Mouse (Mus musculus): ENCODE measurements around the gene Tsfm. TPM values are rescaled to one million over a fixed set of nuclear protein-coding genes. Genes with fewer than 3 reads are reported as not detected.

The Tsfm gene
- total and polyA plus RNA-seq, 3 experiments: 53.0 to 88.9 (median 78.0) TPM

DNA sequence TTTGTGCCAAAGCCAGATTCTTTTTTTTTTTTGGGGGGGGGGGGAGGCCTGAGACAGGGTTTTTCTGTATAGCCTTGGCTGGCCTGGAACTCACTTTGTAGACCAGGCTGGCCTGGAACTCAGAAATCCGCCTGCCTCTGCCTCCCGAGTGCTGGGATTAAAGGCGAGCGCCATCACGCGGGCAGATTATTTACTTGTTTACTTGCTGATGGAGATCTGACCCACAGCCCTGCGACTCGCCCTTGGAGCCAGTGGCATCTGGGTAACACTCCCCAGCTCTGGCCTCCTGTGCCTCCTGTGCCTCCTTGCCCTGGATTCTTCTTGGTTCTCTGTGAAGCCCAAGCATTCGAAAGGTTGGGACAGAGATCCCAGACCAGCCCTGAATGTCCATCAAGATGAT is 45.1 kb downstream of the Tsfm start:
- Histone ChIP-seq H3K36me3 (replicated peaks in 1 of 2; ENCODE audit: control insufficient read depth in 1 of 2, insufficient read depth in 1 of 2, low read length in 1 of 2) (peaks cover 3 to 24% of the 10 kb centered on the region in 2 experiments), H3K4me3 (replicated peaks in 1 of 3; ENCODE audit: low read depth in 2 of 3, low read length in 2 of 3, poor library complexity in 1 of 3) (no peak overlapping the region)
- dilution Hi-C loops (cut with MboI; ENCODE audit: extremely low pct_ligation_motif_present, extremely low pct_unique_long_range_greater_than_20kb, low sequenced_read_pairs): no loop called here

DNA sequence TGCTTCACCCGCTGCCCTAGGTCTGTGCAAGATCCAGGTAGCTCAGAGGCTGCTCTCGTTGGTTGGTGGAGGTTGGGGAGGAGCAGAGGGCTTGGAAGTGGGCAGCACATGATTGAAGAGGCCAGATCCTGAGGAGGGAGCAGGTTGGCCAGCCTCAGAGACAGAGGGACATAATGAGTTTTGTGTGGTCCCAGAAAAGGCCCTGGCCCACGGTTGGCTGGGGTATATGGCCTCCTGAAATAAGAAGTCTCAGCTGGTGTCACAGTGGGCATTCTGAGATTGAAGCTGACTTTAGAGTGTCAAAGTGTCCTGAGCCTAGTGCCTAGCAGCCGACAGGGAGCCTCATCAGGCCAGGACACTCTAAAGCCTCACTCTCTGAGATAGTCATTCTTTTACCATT is 45.5 kb downstream of the Tsfm start:
- in situ Hi-C loops (cut with MboI; ENCODE audit: low pct_ligation_motif_present, low pct_unique_long_range_greater_than_20kb, low sequenced_read_pairs): no loop called here
- DNase-seq (ENCODE audit: extremely low read depth): no peak
- H3K79me2 ChIP-seq (replicated peaks; ENCODE audit: control insufficient read depth, extremely low read depth, insufficient read depth, poor library complexity, severe bottlenecking): peaks cover 18% of the 10 kb centered on the region
- H3K9ac ChIP-seq (ENCODE audit: insufficient read depth, low read depth): no peak overlapping the region
- no peaks in the 10 kb centered on the region for H3K9me3 ChIP-seq (replicated peaks; ENCODE audit: low read length)
- no peak overlapping the region for H3K27ac ChIP-seq (ENCODE audit: insufficient read depth, low read depth)
- H3K4me2 ChIP-seq (ENCODE audit: insufficient read depth, low read depth, poor library complexity, severe bottlenecking): no peak overlapping the region
- H3K4me1 ChIP-seq (ENCODE audit: control insufficient read depth in 1 of 2, insufficient read depth in 2 of 2): peaks cover 16 to 51% of the 10 kb centered on the region in 2 experiments
- dilution Hi-C loops (cut with MboI; ENCODE audit: extremely low pct_ligation_motif_present, extremely low pct_unique_long_range_greater_than_20kb, low sequenced_read_pairs): no loop called here
- no peaks in the 10 kb centered on the region for H3K27me3 ChIP-seq (replicated peaks)
- H3K4me3 ChIP-seq (replicated peaks in 1 of 3; ENCODE audit: low read depth in 2 of 3, low read length in 2 of 3, poor library complexity in 1 of 3): no peak overlapping the region
- TF ChIP-seq KAT2A (IDR thresholded peaks at IDR 0.05; ENCODE audit: insufficient replicate concordance, low read length): no peak
- TF ChIP-seq PAX5 (IDR thresholded peaks at IDR 0.05; ENCODE audit: low read length): no peak
- no peak for TF ChIP-seq USF1 (IDR thresholded peaks at IDR 0.05; ENCODE audit: low read depth, low read length)
- no peak for TF ChIP-seq RCOR1 (conservative IDR thresholded peaks at IDR 0.05; ENCODE audit: low read depth, low read length)
- no peak for TF ChIP-seq ETS1 (conservative IDR thresholded peaks at IDR 0.05; ENCODE audit: low read depth, low read length)
- no peak for TF ChIP-seq ZKSCAN1 (IDR thresholded peaks at IDR 0.05; ENCODE audit: borderline replicate concordance, low read depth, low read length)
- TF ChIP-seq ZNF384 (IDR thresholded peaks at IDR 0.05; ENCODE audit: low read depth, low read length): no peak
- no peak for TF ChIP-seq JUN (IDR thresholded peaks at IDR 0.05; ENCODE audit: insufficient read depth, low read depth, low read length)
- peaks cover 3 to 25% of the 10 kb centered on the region in 2 experiments for H3K36me3 ChIP-seq (replicated peaks in 1 of 2; ENCODE audit: control insufficient read depth in 1 of 2, insufficient read depth in 1 of 2, low read length in 1 of 2)

More for the DNA sequence above, 45.1 kb downstream of the Tsfm start:
- no peak overlapping the region for H3K9ac ChIP-seq (ENCODE audit: insufficient read depth, low read depth)
- H3K4me2 ChIP-seq (ENCODE audit: insufficient read depth, low read depth, poor library complexity, severe bottlenecking): no peak overlapping the region
- H3K9me3 ChIP-seq (replicated peaks; ENCODE audit: low read length): no peaks in the 10 kb centered on the region
- H3K27ac ChIP-seq (ENCODE audit: insufficient read depth, low read depth): no peak overlapping the region
- in situ Hi-C loops (cut with MboI; ENCODE audit: low pct_ligation_motif_present, low pct_unique_long_range_greater_than_20kb, low sequenced_read_pairs): no loop called here
- H3K79me2 ChIP-seq (replicated peaks; ENCODE audit: control insufficient read depth, extremely low read depth, insufficient read depth, poor library complexity, severe bottlenecking): peaks cover 13% of the 10 kb centered on the region
- no peaks in the 10 kb centered on the region for H3K27me3 ChIP-seq (replicated peaks)
- peaks cover 13 to 50% of the 10 kb centered on the region in 2 experiments for H3K4me1 ChIP-seq (ENCODE audit: control insufficient read depth in 1 of 2, insufficient read depth in 2 of 2)
- no peak for DNase-seq (ENCODE audit: extremely low read depth)
- no peak for TF ChIP-seq ZMIZ1 (IDR thresholded peaks at IDR 0.05; ENCODE audit: low read depth, low read length)
- no peak for TF ChIP-seq UBTF (IDR thresholded peaks at IDR 0.05; ENCODE audit: low read depth, low read length)
- no peak for TF ChIP-seq CHD1 (IDR thresholded peaks at IDR 0.05; ENCODE audit: low read depth, low read length)
- no peak for TF ChIP-seq CHD2 (IDR thresholded peaks at IDR 0.05; ENCODE audit: low read length)
- no peak for TF ChIP-seq EP300 (IDR thresholded peaks at IDR 0.05; ENCODE audit: low read length)
- TF ChIP-seq NELFE (IDR thresholded peaks at IDR 0.05; ENCODE audit: low read depth, low read length): no peak
- no peak for TF ChIP-seq KAT2A (IDR thresholded peaks at IDR 0.05; ENCODE audit: insufficient replicate concordance, low read length)
- no peak for TF ChIP-seq ELF1 (IDR thresholded peaks at IDR 0.05; ENCODE audit: low read depth, low read length)
- TF ChIP-seq SMC3 (IDR thresholded peaks at IDR 0.05; ENCODE audit: low read depth, low read length): no peak
- no peak for TF ChIP-seq MYC (IDR thresholded peaks at IDR 0.05; ENCODE audit: low read depth, low read length)
- no peak for TF ChIP-seq JUN (IDR thresholded peaks at IDR 0.05; ENCODE audit: insufficient read depth, low read depth, low read length)
- TF ChIP-seq GABPA (IDR thresholded peaks at IDR 0.05; ENCODE audit: insufficient replicate concordance, low read depth, low read length): no peak
- TF ChIP-seq IRF4 (IDR thresholded peaks at IDR 0.05; ENCODE audit: low read depth, low read length): no peak
- TF ChIP-seq MXI1 (IDR thresholded peaks at IDR 0.05; ENCODE audit: low read depth, low read length): no peak
- TF ChIP-seq RCOR1 (conservative IDR thresholded peaks at IDR 0.05; ENCODE audit: low read depth, low read length): no peak
- TF ChIP-seq MAFK (IDR thresholded peaks at IDR 0.05; ENCODE audit: insufficient replicate concordance, low read length): no peak
- no peak for TF ChIP-seq ETS1 (conservative IDR thresholded peaks at IDR 0.05; ENCODE audit: low read depth, low read length)

All from CH12.LX (cell line).